Mouse (Mus musculus): ENCODE data around the gene Slc46a2.

The Slc46a2 gene

GRCm38 (mm10) chr4:59859693-59860425, 55.0 kb downstream of the Slc46a2 start:
- no peak for DNase-seq (ENCODE audit: low read depth, low spot score)

All from mesoderm, embryonic 11.5 days (tissue).